Mouse (Mus musculus) layer of hippocampus, adult 9-10 months (tissue): ENCODE measurements around the gene Fbxw13.
"Not testable (repeated sequence)": the region's sequence is repeated elsewhere in the genome, so short reads cannot be mapped to it uniquely, and the experiment has no call there.

Experiments used
- DNase-seq: peaks from one replicate; pipeline ENCODE4 v3.0.0; 2022; ENCODE audit warnings: low spot score

Fbxw13 gene

DNA sequence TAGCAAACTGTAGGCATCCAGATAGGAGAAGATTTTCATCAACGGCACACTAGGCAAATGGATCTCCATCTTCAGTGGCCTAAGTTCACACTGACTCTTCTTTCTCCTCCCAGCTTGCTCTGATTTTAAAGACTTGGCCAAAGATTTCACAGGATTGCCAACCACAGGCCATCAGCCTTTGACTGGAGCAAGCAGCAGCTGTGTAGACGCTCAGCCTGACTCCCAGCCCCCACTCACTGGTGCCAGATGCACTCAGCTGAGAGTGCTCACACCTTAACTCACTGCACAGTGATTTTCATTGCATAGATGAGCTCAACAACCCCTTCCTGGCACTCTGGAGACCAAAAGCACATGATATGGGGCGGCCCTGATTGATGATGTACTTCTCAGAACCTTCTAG is at the start of gene Fbxw13:
TSS of gene Fbxw13 (minus strand) at position 101 of the 400 bp plus-strand sequence.
- DNase-seq: not testable (repeated sequence)

DNA sequence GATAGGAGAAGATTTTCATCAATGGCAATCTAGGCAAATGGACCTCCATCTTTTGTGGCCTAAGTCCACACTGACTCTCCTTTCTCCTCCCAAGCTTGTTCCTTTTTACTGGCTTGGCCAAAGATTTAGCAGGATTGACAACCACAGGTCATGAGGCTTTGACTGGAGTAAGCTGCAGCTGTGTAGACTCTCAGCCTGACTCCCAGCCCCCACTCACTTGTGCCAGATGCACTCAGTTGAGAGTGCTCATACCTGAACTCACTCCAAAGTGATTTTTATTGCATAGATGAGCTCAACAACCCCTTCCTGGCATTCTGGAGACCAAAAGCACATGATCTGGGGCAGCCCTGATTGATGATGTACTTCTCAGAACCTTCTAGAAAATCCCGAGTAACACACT is 38.9 kb upstream of the Fbxw13 start, which contains the start of gene Fbxw20:
TSS of gene Fbxw20 (minus strand) at position 101 of the 400 bp plus-strand sequence.
- DNase-seq: no peak

DNA sequence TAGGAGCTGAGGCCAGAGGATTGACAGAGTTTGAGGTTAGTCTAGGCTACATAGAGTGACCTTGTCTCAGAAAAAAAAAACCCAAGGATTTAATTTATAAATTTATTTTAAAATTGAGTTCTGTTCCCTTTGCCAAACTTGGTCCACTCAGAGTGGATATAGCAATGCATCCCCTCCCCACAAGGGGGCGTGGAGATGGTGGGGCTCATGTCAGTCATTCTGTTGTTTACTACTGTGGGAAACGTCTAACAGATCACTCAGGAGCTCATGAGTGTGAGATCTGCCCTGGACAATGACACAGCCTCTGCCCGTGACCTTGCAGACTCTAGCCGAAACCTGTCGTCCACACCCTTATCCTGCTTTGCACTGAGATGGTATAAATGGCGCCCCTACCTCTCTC is 22.7 kb upstream of the Fbxw13 start:
- DNase-seq: no peak

DNA sequence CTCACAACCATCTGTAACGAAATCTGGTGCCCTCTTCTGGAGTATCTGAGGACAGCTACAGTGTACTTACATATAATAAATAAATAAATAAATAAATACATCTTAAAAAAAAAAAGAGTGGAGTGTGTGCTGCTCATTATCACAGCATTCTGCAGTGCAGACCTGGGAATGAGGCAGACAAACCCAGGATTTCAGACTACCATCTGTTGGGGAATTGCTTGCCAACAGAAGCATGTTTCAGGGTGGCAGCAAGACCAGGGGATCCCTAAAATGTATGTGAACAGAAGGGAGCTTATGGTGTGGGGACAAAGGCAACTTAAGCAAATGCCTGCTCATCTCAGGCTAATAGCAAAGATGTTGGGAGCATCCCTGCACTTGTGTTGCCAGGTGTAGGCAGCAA is 5.6 kb upstream of the Fbxw13 start:
- not testable (repeated sequence) for DNase-seq

DNA sequence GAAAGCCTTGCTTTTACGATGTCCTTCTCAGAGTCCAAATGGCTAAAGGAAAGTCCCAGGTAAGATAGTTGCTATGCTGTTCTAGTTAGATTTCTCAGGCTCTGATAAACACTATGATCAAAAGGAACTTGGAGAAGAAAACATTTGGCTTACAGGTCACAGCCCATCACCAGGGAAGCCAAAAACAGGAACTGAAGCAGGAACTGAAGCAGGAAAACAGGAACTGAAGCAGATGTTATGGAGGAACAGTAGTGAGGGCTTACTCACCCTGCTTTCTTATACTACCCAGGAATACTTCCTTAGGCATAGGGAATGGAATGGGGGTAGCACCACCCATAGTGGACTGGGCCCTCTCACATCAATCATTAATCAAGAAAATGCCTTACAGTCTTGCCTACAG is 4.6 kb upstream of the Fbxw13 start:
- no peak for DNase-seq

DNA sequence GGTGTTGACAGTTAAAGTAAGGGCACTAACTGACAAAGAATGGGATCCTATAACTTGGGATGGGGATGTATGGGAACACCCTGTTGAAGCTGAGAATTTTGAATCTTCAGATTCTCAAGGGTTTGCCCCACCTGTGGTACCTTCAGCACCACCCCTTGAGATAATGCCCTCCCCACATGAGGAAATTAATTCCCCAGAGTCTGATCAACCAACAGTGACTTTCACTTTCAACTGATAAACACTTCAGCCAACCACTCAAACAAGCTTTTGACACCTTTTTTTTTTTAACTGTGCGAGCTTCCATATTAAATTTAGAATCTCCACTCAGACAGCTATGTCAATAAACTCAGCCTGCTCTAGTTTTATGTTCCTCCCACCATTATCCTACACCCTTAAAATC is 3.6 kb upstream of the Fbxw13 start:
- DNase-seq: no peak

DNA sequence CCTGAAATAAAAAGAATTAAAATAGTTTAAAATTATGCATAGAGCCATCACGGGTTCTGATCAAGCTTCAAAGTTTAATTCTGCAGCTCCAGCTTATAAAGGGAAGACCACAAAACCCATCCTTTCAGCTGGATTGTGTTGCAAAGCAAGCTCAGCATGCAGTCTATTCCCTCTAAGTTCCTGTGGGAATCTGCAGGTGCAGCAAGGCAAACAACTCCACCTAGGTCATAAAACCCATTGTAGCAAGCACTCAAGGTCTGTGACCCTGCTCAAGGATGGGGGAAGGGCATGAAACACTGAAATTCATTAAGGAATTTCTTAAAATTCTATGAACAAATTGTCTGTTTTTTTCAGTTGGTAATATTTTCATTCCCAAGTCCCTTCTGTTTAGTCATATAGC is 18.6 kb downstream of the Fbxw13 start:
- DNase-seq: no peak

DNA sequence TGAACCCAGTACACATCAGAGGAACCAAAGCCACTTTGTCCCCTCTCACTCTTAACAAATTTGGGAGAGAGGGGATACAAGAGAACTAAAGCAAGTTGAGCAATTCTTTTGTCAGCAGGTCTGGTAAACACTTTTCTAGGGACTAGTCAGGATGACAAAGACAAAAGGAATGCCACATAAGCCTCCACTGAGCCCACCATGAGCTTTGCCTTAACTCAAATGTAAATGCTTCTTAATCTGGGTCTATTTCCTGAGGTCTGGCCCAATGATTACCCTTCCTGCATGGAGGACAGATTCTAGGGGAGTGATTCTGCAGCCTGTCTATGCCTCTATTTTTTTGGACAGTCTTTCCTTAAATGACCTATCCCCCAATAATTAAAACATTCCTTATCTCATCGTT is 19.5 kb downstream of the Fbxw13 start:
- no peak for DNase-seq

DNA sequence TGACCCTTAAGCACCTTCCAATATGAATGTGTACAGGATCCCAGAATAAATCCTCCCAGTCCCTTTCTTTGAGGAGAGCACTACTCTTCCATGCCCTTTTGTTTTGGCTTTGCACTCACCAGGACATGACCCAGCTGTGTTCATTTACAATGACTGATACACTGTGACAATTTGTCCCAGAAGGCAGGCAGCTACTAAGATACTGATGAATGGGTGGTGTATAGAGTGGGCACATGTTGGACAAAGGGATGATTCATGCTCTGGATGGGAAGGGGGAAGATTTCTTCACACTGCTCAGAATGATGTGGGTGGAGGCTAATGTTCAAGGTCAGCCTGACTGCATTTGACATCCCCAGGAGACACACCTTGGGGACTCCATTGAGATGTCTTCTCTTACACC is 28.5 kb downstream of the Fbxw13 start:
- no peak for DNase-seq

DNA sequence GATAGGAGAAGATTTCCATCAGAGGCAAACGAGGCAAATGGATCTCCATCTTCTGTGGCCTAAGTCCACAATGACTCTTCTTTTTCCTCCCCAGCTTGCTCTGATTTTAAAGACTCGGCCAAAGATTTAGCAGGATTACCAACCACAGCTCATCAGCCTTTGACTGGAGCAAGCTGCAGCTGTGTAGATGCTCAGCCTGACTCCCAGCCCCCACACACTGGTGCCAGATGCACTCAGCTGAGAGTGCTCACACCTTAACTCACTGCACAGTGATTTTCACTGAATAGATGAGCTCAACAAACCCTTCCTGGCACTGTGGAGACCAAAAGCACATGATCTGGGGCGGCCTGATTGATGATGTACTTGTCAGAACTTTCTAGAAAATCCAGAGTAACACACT is 33.8 kb downstream of the Fbxw13 start, which contains the start of gene Fbxw21:
TSS of gene Fbxw21 (minus strand) at position 101 of the 400 bp plus-strand sequence.
- DNase-seq: no peak

DNA sequence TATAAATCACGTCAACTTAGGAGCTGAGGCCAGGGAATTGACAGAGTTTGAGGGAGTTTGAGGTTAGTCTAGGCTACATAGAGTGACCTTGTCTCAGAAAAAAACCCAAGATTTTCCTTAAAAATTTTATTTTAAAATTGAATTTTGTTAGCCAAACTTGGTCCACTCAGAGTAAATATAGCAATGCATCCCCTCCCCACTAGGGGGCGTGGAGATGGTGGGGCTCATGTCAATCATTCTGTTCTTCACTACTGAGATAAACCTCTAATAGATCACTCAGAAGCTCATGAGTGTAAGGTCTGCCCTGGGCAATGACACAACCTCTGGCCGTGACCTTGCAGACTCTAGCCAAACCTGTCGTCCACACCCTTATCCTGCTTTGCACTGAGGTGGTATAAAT is 55.4 kb downstream of the Fbxw13 start:
- DNase-seq: not testable (repeated sequence)

DNA sequence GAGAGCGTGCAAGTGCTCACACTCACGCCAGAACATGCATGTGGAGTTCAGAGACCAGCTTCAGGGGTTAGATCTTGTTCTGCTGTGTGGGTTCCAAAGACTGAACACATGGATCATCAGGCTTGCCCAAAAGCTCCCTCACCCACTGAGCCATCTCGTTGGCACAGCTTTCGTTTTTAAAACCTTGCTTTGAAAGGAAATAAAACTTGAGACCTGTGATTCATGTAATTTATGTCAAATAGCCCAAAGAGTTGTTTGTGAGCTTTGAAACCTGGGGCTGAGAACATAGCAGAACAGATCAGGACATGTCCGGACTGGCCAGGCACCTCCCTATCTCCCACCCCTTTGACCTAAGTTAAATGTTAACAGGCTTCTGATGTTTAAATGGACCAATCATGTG is 65.7 kb downstream of the Fbxw13 start:
- no peak for DNase-seq
